Mouse (Mus musculus): Measurements from ENCODE around the gene Rps6ka3. TPM values are rescaled to one million over a fixed set of nuclear protein-coding genes. Genes with fewer than 3 reads are reported as not detected.

The Rps6ka3 gene
- 100 TPM for polyA plus RNA-seq (2014; fragmentation: Illumina TruSeq; extraction: RNeasy Lipid Tissue Mini Kit (QIAGEN cat#74804); ENCODE audit: low replicate concordance)

GRCm38 (mm10) chrX:159210007-159210406 is at the start of gene Rps6ka3:
Rps6ka3 (plus strand) TSS chrX:159210307.

GRCm38 (mm10) chrX:159371831-159372752 is 162.0 kb downstream of the Rps6ka3 start, which contains the start of gene Eif1ax:
Eif1ax (plus strand) TSS chrX:159372178.

GRCm38 (mm10) chrX:159414130-159414828 is 204.2 kb downstream of the Rps6ka3 start, which contains the start of gene Map7d2:
Map7d2 (plus strand) TSS chrX:159414572.

Other genes with a start within 250 kb of the Rps6ka3 start
- gene Eif1ax, start 161.9 kb downstream of the Rps6ka3 start, polyA plus RNA-seq (2014; fragmentation: Illumina TruSeq; extraction: RNeasy Lipid Tissue Mini Kit (QIAGEN cat#74804); ENCODE audit: low replicate concordance): 67.6 TPM
- gene Map7d2, start 204.3 kb downstream of the Rps6ka3 start, polyA plus RNA-seq (2014; fragmentation: Illumina TruSeq; extraction: RNeasy Lipid Tissue Mini Kit (QIAGEN cat#74804); ENCODE audit: low replicate concordance): 0.74 TPM